Mouse (Mus musculus) layer of hippocampus, adult 2 months (tissue): ENCODE measurements around the gene Ldlrad3. TPM values are rescaled to one million over a fixed set of nuclear protein-coding genes. Genes with fewer than 3 reads are reported as not detected.

Experiments used
- DNase-seq, 2 experiments: peaks; one replicate each; pipeline ENCODE4 v3.0.0; 2022; ENCODE audit warnings: low spot score in 2 of 2
- H3K27ac ChIP-seq: fragments of 200-600 bp; 2 replicates; pipeline ENCODE4 v1.8.1; 2022
- H3K4me3 ChIP-seq: fragments of 200-600 bp; 2 replicates; pipeline ENCODE4 v1.8.1; 2022; ENCODE audit warnings: mild to moderate bottlenecking
- CTCF ChIP-seq: fragments of 200-600 bp; conservative IDR thresholded peaks from 2 replicates; pipeline ENCODE4 v1.8.1; 2022; ENCODE audit warnings: antibody characterized with exemption, mild to moderate bottlenecking, moderate library complexity
- total RNA-seq, 2 experiments: library from RNA; stranded (reverse); gene quantifications; 2 replicates each; pipeline ENCODE4 v1.2.3; 2021

Gene Ldlrad3
- total RNA-seq, 2 experiments from 2014 or later, result 9.3 to 11.2 TPM

DNA sequence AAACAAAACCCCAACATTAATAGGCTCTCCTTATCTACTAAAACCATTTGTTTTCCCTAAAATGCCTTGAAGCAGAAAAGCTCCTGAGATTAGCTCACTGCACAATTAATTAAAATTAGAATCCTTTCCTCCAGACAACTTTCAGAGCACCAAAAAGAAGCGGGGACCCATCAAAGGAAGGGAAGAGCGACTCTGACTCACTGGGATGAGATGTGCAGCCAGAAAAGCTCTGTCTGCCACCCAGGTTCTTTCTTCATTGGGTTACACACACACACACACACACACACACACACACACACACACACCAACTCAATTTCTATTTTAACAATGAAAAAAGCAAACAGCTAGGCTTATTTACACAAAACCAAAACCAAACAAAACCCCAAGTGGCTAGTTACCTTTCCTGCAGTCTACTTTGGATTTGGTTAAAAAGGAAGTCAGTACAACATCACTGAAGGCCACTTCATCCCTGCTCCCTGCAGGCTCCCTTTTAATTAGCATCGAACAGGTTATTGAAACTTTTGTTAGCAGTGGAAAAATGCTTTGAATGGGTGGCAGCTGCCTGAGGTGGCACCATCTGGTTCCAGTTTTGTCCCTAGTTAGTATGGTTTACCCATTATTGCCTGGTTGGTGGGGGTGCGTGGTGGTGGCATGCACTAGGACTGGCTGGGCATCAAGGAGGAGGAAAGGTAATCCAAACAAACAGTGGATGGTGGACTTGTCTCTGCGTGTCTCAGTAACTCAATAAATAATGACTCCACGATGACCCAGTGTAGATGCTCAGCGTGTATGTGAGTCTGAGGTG lies 235.3 kb downstream of the Ldlrad3 start:
- peak; percentile 13 for TF ChIP-seq CTCF
- no peak overlapping the region for H3K4me3 ChIP-seq
- DNase-seq, result no peak
- 0 out of 2 replicates have a peak overlapping the region, but pooled peaks have one; percentile 36 for H3K27ac ChIP-seq

DNA sequence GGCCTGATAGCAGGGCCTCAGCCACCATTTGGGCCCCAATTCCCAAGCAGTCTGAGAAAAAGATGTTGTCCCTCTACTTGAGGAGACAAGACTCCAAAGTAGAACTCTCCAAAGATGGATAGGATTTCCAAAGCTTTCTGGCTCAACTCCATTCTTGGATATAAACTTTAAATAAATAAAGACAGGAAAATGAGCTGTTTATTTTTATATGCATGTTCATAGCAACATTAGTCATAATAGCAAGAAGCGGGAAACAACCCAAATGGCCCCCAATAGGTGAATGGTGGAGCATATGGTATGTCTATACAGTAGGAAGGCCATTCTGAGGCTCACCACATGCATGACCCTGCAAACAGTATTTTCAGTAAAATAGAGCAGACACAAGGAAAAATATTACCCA lies 251.2 kb downstream of the Ldlrad3 start:
- Histone ChIP-seq H3K27ac (no peak overlapping the region), H3K4me3 (no peak overlapping the region)
- DNase-seq, result no peak
- no peak for TF ChIP-seq CTCF

DNA sequence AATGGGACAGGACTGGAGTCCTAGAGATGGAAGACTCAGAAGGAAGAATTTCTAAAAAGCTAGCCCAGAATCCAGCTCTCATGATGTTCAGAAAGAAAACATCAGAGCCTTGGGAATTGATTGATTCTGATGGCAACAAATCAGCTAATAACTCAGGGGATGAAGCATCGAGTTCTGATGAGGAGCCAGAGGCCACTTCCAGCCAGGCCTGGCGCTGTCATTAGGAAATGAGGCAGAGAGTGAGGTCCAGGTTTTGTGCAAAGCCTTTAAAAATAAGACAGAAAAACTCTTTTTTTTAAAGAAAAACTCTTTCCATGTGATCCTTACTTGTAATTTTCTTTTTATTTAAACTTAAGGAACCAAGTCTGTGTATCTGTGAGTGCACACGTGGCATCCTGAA lies 252.9 kb downstream of the Ldlrad3 start:
- Histone ChIP-seq H3K27ac (no peak overlapping the region), H3K4me3 (no peak overlapping the region)
- no peak for TF ChIP-seq CTCF
- DNase-seq, result no peak

DNA sequence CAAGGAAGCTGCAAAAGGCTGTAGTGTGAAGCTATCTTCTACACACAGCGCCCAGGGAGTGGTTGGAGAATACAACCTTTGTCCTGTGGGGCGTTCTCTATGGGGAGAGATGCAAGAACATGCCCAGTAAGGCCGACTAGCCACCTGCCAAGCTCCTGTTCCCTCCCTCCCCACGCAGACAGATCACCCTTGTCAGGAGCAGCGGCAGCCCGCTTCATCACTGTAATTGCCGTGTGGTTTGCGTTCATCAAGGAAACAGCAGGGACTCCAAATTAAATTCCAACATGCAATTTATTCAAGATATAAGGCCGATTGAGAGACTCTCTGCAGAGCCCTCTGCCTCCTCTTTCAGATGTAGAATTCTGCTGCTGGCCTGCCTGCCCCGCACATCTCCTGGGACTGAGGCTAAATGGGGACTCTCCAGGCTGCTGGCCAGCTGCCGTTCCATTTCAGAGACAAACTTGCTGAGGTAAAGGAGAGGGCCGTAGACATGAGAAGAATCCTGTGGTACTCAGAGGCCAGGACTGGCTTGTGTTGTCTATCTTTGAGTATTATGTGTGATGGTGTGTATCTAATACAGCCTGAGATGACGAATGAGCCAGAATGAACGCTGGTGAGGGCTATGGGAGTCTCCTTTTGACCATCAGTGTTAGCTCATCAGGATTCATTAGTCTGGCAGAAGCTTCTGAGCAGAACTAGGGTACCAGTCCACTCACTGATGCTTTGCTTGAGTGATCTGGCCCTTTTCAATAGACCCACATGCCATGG lies 253.8 kb downstream of the Ldlrad3 start:
- H3K27ac ChIP-seq, result no peak overlapping the region
- H3K4me3 ChIP-seq, result no peak overlapping the region
- TF ChIP-seq CTCF, result no peak
- no peak for DNase-seq

DNA sequence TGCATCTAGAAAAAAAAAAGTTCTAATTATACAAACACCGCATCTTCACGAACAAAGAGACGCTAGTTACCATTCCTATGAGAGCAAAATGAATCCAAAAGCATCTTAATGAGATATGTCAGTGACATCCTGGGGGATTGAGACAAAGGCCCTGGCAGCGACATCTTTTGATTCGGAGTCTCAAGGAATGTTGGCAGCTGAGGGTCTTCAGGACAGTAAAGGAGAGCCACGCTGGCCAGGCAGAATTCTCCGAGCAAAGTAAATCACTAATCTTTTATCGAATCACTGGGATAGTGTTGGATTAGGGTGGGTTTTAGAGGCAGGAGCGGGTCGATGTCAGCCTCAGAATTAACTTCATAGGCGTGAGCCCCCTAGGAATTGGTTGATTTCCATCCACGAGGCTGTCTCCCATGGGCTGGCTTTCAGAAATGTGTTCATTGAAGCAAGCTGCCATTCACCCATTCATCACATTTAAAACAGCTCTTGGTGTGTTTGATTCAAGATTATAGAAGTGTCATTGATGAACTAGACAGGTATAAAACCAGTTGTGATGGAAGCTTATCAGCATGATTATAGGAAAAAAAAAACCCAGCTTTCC lies 260.5 kb downstream of the Ldlrad3 start:
- no peak for TF ChIP-seq CTCF
- H3K27ac ChIP-seq, result no peak overlapping the region

DNA sequence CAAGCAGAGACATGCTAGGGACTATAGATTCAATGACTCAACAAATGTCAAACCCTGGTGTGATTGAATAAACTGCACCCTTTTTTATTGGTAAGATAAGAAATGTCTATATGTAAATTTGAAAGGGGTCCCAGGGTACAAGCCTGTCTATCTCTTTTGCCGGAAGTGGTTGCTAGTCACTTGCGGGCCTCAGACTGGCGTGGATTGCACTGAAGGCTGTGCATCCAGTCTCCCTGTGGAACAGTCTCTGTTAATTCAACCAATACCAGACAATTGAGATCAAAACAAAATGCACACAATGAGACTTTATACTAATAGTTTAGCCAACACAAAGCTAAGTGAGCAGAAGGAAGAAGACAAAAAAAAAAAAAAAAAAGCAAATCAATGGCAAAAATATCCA lies 261.0 kb downstream of the Ldlrad3 start:
- H3K27ac ChIP-seq, result no peak overlapping the region
- DNase-seq, result no peak
- no peak overlapping the region for H3K4me3 ChIP-seq
- no peak; the same call in 1 of the 2 replicates for TF ChIP-seq CTCF

More for the DNA sequence above, 260.5 kb downstream of the Ldlrad3 start:
- DNase-seq, result no peak
- H3K4me3 ChIP-seq, result no peak overlapping the region

DNA sequence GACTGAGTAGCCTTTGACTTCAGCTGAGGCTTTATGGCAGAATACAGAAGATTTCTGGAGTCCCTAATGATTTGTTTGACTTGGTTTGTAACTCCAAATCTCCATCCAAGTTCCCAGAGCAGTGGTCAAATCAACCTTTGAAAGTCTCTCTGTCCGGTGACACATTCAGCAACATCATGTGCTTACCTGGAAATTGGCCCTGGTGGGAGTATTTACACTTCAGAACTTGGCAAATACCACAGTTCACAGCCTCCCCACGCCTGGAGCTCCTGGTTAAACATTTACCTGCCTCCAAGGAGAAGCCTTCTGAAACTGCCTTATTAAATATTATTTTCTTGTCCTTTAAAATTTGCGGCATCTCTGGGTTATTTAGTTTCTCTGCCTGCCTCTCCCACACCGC lies 263.0 kb downstream of the Ldlrad3 start:
- DNase-seq, result no peak

DNA sequence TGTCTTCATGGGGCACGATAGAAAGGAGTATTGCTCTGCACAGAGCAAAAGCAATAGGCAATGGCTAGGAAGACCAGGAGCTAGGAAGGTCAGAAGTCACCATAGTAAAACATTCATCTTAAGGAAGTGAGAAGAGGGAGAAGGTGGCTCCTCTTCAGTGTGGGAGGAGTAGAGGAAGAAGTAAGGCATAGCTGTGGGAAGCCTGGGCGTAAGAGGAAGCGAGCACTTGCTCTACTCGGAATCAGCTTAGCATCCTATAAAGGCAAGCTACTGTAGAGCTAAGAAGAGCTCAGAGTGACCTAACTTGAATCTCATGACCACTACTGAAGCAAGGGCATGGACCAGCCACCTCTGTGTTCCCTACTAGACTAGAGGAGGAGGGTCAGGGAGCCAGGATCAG lies 263.9 kb downstream of the Ldlrad3 start:
- no peak overlapping the region for H3K27ac ChIP-seq
- H3K4me3 ChIP-seq, result no peak overlapping the region
- no peak for DNase-seq
- no peak for TF ChIP-seq CTCF

More for the DNA sequence above, 263.0 kb downstream of the Ldlrad3 start:
- no peak for TF ChIP-seq CTCF
- Histone ChIP-seq H3K4me3 (no peak overlapping the region), H3K27ac (no peak overlapping the region)

DNA sequence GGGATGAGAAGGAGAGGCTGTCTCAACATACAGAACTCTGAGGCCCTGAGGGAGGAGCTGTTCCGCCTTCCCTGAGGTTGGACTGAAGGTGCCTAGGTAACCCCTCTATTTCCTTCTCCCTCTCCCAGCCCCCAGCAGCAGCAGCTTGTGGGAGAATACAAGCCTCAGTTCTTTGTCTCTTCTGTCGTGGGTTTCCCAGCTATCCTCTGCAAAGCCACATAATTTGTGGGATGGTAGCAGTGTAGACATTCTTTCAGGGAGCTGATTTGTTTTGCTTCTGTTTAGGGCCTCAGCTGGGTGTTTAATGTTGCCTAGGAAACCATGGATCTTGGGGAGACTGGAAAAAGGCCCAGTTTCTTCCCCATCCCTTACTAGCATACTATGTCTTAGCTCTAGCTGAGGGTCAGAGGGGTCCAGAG lies 266.0 kb downstream of the Ldlrad3 start:
- H3K4me3 ChIP-seq, result no peak overlapping the region
- 0 out of 2 replicates have a peak, but pooled peaks have one; percentile 3 for TF ChIP-seq CTCF
- no peak for DNase-seq
- H3K27ac ChIP-seq, result peak overlapping the region; percentile 28; the same call in 1 of the 2 replicates

DNA sequence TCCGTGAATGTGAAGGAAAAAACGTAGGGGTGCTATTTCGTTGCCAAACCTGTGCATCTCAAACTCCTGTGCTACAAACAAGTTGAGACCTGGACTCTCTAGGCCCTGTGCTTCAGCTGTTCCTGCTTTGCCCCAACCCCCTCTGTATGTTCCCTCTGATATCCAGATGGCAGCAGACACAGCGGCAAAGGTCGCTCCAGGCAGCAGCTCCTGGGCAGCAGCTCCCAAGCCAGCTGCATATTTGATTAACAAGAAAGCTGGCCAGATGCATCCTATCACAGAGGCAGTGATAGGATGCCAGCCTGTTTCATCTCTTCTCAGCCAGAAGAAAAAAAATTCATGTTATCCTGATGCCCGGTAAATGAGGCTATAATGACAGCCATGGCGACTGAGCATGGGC lies 267.7 kb downstream of the Ldlrad3 start:
- no peak for TF ChIP-seq CTCF
- no peak overlapping the region for H3K27ac ChIP-seq
- H3K4me3 ChIP-seq, result no peak overlapping the region
- DNase-seq, result no peak

DNA sequence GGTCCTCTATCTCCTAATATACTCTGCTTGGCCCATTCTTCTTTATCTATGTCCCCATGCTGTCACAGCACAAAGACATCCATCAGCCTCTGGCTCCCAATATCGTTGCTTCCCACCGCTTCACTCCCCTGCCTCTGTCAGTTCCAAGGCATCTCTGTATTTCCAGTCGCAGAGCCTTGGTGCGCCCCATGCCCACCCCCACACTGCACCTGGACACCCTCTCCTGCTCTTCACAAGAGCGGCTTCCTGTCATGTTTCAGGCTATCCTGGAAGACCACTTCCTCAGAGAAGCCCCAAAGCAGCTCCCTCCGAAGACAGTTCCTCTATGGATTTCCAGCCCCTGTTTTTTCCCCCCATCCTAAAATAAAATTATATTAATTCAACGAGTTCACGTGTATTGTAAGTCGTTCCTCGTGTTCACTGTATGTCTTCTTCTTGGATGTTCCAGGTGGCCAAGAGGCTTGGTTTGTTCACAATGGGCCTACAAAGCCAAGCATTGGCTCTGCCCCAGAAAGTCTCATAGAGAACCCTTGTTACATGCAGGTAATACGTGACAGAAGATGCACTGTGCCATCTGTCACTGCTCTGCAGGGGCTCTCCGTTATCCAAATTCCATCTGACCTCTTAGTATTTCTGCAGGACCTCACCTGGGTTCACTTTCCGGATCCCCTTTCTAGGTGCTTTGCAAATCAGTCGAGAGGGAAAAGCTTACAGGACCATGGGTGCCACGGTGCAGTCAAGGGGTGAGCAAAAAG lies 276.7 kb downstream of the Ldlrad3 start:
- Histone ChIP-seq H3K4me3 (no peak overlapping the region), H3K27ac (no peak overlapping the region)
- no peak for TF ChIP-seq CTCF
- DNase-seq, result no peak

DNA sequence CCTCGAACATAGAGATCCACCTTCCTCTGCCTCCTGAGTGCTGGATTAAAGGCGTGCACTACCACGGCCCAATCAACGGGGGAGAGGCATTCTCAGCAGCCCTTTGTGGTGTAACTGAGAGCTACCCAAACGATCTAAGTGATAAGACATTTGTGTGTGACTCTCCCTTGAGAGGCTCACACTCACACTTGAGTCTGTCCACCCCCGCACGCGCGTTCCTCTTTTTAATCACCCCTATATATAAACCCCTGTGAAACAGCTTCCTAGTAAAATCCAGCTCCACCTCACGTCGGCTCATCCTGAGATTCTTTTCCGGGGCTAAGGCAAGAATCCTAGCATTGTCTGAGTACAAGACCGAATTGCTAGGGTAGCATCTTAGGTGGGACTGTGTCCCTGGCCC lies 277.4 kb downstream of the Ldlrad3 start:
- TF ChIP-seq CTCF, result no peak
- Histone ChIP-seq H3K27ac (no peak overlapping the region), H3K4me3 (no peak overlapping the region)
- DNase-seq, result no peak
